Mouse (Mus musculus) C2C12 (cell line): ENCODE results near the gene Syk.

ENCODE experiments used
- CTCF ChIP-seq: IDR thresholded peaks from one replicate; pipeline ENCODE4 v1.5.1; 2011; ENCODE audit not compliant: control insufficient read depth, insufficient read depth, insufficient read length
- MYOD1 ChIP-seq: IDR thresholded peaks from one replicate; pipeline ENCODE4 v1.6.1; 2011; ENCODE audit warnings: low read depth; ENCODE audit not compliant: control insufficient read depth, insufficient read length
- USF1 ChIP-seq: IDR thresholded peaks from one replicate; pipeline ENCODE4 v1.6.1; 2011; ENCODE audit warnings: low read depth, mild to moderate bottlenecking, control low read depth, moderate library complexity

DNA sequence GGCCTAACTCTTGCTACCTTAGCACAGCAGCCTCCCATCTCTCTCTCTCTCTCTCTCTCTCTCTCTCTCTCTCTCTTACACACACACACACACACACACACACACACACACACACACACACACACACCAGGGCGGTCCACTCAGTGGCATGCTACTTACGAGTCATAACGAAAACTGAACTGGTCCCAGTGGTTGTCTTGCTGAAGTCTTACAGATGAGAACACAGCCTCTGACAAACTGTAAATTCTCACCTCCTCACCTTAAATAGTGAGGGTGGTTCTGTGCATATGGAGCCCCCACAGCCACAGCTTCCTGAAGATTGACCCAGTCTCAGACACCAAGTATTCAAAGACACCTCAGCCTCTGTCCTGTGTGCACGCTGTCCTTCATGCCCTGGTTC lies 8.9 kb downstream of the Syk start:
- no peak for TF ChIP-seq CTCF
- TF ChIP-seq MYOD1, result no peak
- no peak for TF ChIP-seq USF1
